Mouse (Mus musculus) liver, embryonic 14.5 days (tissue): ENCODE measurements around the gene Frmd5.

Source experiments
- CTCF ChIP-seq: IDR thresholded peaks from 2 replicates; pipeline ENCODE4 v1.5.1; 2016; ENCODE audit warnings: antibody characterized with exemption, low read depth, control low read depth
- EP300 ChIP-seq: IDR thresholded peaks from 2 replicates; pipeline ENCODE4 v1.6.1; 2016; ENCODE audit warnings: antibody characterized with exemption, low read depth

- TF ChIP-seq CTCF, result no peak
- TF ChIP-seq EP300, result no peak
Measured at GRCm38 (mm10) chr2:121739410-121739809, 67.5 kb downstream of the Frmd5 start.
